Mouse (Mus musculus) liver, adult 2 months (tissue): ENCODE measurements around the gene Tyw1. TPM values are rescaled to one million over a fixed set of nuclear protein-coding genes. Genes with fewer than 3 reads are reported as not detected.

ENCODE experiments used
- DNase-seq: peaks from one replicate; pipeline ENCODE4 v3.0.0-alpha.2; 2011; ENCODE audit warnings: low read depth, low spot score; ENCODE audit errors: extremely low read depth
- H3K27ac ChIP-seq: fragments of 200-500 bp; replicated peaks from 2 replicates; pipeline ENCODE4 v1.5.1; 2012; ENCODE audit warnings: low read depth, mild to moderate bottlenecking, control low read depth, inconsistent platforms, low read length; ENCODE audit not compliant: insufficient read depth
- H3K27me3 ChIP-seq: fragments of 200-500 bp; 2 replicates; pipeline ENCODE4 v1.6.1; 2012; ENCODE audit warnings: mild to moderate bottlenecking, moderate library complexity, low read length, inconsistent platforms; ENCODE audit not compliant: control insufficient read depth, insufficient read depth
- H3K36me3 ChIP-seq: fragments of 200-500 bp; 2 replicates; pipeline ENCODE4 v1.6.1; 2012; ENCODE audit warnings: low read length, inconsistent platforms; ENCODE audit not compliant: control insufficient read depth, insufficient read depth
- H3K4me1 ChIP-seq: fragments of 200-500 bp; 2 replicates; pipeline ENCODE4 v1.6.1; 2011; ENCODE audit warnings: low read length; ENCODE audit not compliant: control insufficient read depth, insufficient read depth
- H3K4me3 ChIP-seq: fragments of 200-500 bp; 2 replicates; pipeline ENCODE4 v1.5.1; 2011; ENCODE audit warnings: low read depth, mild to moderate bottlenecking, control low read depth, low read length, moderate library complexity; ENCODE audit not compliant: insufficient read depth
- H3K79me2 ChIP-seq: fragments of 200-500 bp; 2 replicates; pipeline ENCODE4 v1.6.1; 2012; ENCODE audit warnings: inconsistent platforms, mild to moderate bottlenecking, low read length, moderate library complexity; ENCODE audit not compliant: control insufficient read depth, insufficient read depth
- H3K9ac ChIP-seq: fragments of 200-500 bp; 2 replicates; pipeline ENCODE4 v1.6.1; 2012; ENCODE audit warnings: low read depth, mild to moderate bottlenecking, control low read depth, inconsistent platforms, low read length
- CTCF ChIP-seq: fragments of 200-500 bp; IDR thresholded peaks from 2 replicates; pipeline ENCODE4 v1.5.1; 2011; ENCODE audit warnings: low read depth, low read length, control low read depth
- POLR2A ChIP-seq: fragments of 200-500 bp; IDR thresholded peaks from 2 replicates; pipeline ENCODE4 v1.6.1; 2011; ENCODE audit warnings: low read length, control low read depth; ENCODE audit not compliant: insufficient read depth; ENCODE audit errors: extremely low read depth
- WGBS: fragments of 180-500 bp; shearing (Covaris S2); methylation state at CpG from one replicate; pipeline ENCODE4 v1.1.7; 2018; 5-methylcytosine and 5-hydroxymethylcytosine counted together
- polyA plus RNA-seq: library from polyadenylated mRNA; depleted of rRNA; stranded (reverse); fragments of >200 nt; gene quantifications from 2 replicates; pipeline ENCODE4 v1.2.3, GENCODE M21; 2012
- total RNA-seq: library from RNA; depleted of rRNA; stranded (reverse); fragments of >200 nt; gene quantifications from 2 replicates; pipeline ENCODE4 v1.2.3, GENCODE M21; 2014

Tyw1 gene
- total and polyA plus RNA-seq, 2 experiments = 8.0 to 13.3 TPM

DNA sequence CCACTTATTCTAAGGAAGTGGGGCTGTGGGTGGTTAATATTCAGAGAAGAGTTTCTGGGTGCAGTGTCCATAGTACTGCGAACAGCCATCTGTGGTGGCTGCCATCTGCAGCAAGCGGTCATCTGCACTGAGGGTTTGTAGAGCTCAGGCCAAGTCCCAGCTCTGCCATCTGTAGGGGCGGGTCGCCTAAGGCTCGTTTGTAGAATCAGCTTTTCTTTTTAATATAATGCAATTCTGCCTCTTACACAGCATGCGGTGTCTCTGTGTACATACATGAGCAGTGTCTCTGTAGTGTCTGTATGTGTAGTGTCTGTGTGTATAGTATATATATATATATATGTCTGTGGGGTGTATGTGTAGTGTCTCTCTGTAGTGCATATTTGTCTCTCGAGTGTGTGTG, 78.1 kb downstream of the Tyw1 start:
- H3K79me2 ChIP-seq = no peaks in the 10 kb centered on the region
- H3K27ac ChIP-seq = no peak overlapping the region
- H3K4me3 ChIP-seq = no peak overlapping the region
- H3K36me3 ChIP-seq = peaks cover 16% of the 10 kb centered on the region; the same call in 1 of the 2 replicates
- H3K4me1 ChIP-seq = no peaks in the 10 kb centered on the region
- no peak for DNase-seq
- TF ChIP-seq CTCF (no peak), POLR2A (no peak)
- no peaks in the 10 kb centered on the region for H3K27me3 ChIP-seq
- H3K9ac ChIP-seq = no peak overlapping the region
- WGBS = 90% methylated on average over 7 of the region's 7 CpGs

DNA sequence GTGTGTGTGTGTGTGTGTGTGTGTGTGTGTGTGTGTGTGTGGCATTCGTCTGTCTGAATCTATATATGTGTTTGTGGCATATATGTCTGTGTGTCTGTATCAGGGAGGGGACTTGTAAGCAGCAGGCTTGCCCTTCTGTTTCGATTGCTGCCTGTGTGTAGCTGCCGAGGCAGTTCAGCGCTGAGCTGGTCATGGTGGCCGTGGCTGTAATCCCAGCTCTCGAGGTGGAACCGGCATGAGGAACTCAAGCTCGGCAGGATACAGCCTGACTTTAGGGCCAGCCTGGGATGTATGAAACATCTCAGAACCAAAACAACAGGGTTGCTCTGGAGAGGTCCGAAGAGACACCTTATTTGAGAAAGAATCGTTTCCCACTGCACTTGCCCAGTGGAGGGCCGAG, 78.6 kb downstream of the Tyw1 start:
- no peak for TF ChIP-seq POLR2A
- no peak for TF ChIP-seq CTCF
- Histone ChIP-seq H3K27me3 (no peaks in the 10 kb centered on the region), H3K36me3 (peaks cover 16% of the 10 kb centered on the region; the same call in 1 of the 2 replicates), H3K79me2 (no peaks in the 10 kb centered on the region), H3K27ac (no peak overlapping the region), H3K4me3 (no peak overlapping the region), H3K9ac (no peak overlapping the region), H3K4me1 (no peaks in the 10 kb centered on the region)
- DNase-seq = no peak
- 97% methylated on average over 11 of the region's 11 CpGs for WGBS

DNA sequence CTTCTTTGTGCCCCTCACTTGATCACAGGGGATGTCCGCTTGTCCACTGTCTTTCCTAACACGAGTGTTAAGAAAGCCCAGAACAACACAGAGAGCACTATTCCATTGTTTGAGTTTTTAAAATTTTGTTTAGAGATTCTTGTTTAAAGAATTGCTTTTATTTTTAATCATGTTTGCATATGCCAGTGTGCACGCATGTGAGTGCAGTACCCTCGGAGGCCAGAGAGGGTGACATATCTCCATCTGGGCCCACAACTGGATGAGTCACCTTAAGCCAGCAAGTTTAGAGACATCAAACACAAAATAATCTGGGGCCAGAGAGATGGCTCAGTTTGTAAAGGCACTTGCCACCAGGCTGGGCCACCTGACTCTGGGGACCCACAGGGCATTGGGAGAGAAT, 80.0 kb downstream of the Tyw1 start:
- no peak for TF ChIP-seq CTCF
- TF ChIP-seq POLR2A = no peak
- no peaks in the 10 kb centered on the region for H3K4me1 ChIP-seq
- WGBS = 99% methylated on average over 4 of the region's 4 CpGs
- H3K79me2 ChIP-seq = no peaks in the 10 kb centered on the region
- no peak for DNase-seq
- H3K27me3 ChIP-seq = no peaks in the 10 kb centered on the region
- H3K27ac ChIP-seq = no peak overlapping the region
- H3K36me3 ChIP-seq = peaks cover 16% of the 10 kb centered on the region; the same call in 1 of the 2 replicates
- no peak overlapping the region for H3K4me3 ChIP-seq
- H3K9ac ChIP-seq = no peak overlapping the region

DNA sequence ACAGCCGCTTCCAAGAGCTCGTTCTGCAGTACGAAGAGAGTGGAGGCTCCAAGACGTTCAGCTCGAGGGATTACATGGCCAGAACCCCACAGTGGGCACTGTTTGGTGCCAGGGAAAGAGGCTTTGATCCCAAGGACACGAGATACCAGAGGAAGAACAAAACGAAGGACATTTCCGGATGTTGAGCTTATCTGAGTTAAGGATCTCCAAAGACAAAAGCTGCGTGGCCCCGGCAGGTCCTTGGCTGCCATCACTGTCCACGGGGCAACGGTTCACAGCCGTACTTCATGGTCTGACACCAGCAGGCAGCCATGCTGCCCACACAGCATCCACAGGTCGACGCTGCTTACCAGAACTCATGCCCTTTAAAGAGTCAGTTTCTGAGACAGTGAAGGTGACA, 85.2 kb downstream of the Tyw1 start:
- no peaks in the 10 kb centered on the region for H3K27me3 ChIP-seq
- DNase-seq = no peak
- H3K4me3 ChIP-seq = no peak overlapping the region
- H3K36me3 ChIP-seq = peaks cover 18% of the 10 kb centered on the region
- H3K4me1 ChIP-seq = no peaks in the 10 kb centered on the region
- WGBS = 92% methylated on average over 15 of the region's 15 CpGs
- H3K9ac ChIP-seq = no peak overlapping the region
- TF ChIP-seq CTCF (no peak), POLR2A (no peak)
- no peaks in the 10 kb centered on the region for H3K79me2 ChIP-seq
- H3K27ac ChIP-seq = no peak overlapping the region

DNA sequence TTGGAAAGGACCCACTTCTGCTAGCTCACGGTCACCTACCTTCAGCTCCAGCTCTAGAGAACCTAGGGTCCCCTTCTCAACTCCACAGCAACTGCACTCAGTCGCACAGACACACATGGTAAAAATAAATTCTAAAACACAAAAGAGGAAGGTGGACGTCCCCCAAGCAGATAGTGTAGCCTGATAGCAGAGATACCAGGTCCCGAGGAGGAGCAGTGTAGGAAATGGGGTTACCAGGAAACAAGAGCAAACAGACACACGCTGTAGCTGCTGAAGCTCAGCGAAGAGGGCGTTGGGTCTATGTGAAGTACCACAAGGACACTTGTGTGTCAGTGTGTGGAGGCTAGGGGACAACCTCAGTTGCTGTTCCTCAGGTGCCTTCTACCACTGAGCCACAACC, 89.6 kb downstream of the Tyw1 start:
- H3K4me3 ChIP-seq = no peak overlapping the region
- no peak for TF ChIP-seq POLR2A
- TF ChIP-seq CTCF = no peak
- H3K27ac ChIP-seq = no peak overlapping the region
- H3K36me3 ChIP-seq = peaks cover 10% of the 10 kb centered on the region
- H3K9ac ChIP-seq = no peak overlapping the region
- H3K4me1 ChIP-seq = no peaks in the 10 kb centered on the region
- no peak for DNase-seq
- H3K27me3 ChIP-seq = no peaks in the 10 kb centered on the region
- no peaks in the 10 kb centered on the region for H3K79me2 ChIP-seq
- WGBS = 76% methylated on average over 7 of the region's 7 CpGs

DNA sequence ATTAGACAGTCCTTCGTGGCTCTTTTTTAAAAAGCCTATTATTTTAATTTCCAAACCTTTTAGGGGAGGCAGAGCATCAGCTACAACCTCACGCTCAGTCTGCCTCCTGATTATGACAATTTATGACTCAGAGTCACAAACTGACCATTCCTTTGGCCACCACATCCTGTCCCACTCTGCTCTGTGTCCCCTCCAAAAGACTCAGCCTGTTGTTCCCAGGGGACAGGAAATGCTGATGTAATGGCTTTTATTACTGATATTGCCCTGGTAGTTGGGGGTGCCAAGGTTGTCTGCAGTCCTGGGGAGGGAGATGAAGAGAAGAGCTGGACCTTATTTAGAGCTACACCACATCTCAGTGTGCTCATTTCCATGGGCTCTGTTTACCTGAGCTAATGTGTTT, 90.5 kb downstream of the Tyw1 start:
- Histone ChIP-seq H3K27me3 (no peaks in the 10 kb centered on the region), H3K4me1 (no peaks in the 10 kb centered on the region), H3K9ac (no peak overlapping the region), H3K79me2 (no peaks in the 10 kb centered on the region), H3K27ac (no peak overlapping the region), H3K4me3 (no peak overlapping the region), H3K36me3 (peaks cover 10% of the 10 kb centered on the region)
- TF ChIP-seq CTCF (no peak), POLR2A (no peak)
- DNase-seq = no peak
- WGBS = 82% methylated on average over 2 of the region's 2 CpGs
